Mouse (Mus musculus): Measurements from ENCODE around the gene Gm45062.
A peak's percentile ranks its signal among the peaks of the same experiment; 100 is the strongest.

Gene Gm45062

GRCm38 (mm10) chr6:8473498-8473897 is 214.2 kb downstream of the Gm45062 start:
- no peak for DNase-seq (ENCODE audit: low spot score in 2 of 2)

GRCm38 (mm10) chr6:8474316-8474715 is 215.1 kb downstream of the Gm45062 start:
- DNase-seq (ENCODE audit: low spot score in 2 of 2): no peak

- DNase-seq (ENCODE audit: low spot score in 2 of 2): no peak
Measured at GRCm38 (mm10) chr6:8474820-8475219, 215.6 kb downstream of the Gm45062 start.

- no peak for DNase-seq (ENCODE audit: low spot score in 2 of 2)
Measured at GRCm38 (mm10) chr6:8479176-8479575, 219.9 kb downstream of the Gm45062 start.

GRCm38 (mm10) chr6:8484437-8485275 is 225.4 kb downstream of the Gm45062 start:
- DNase-seq (ENCODE audit: low spot score in 2 of 2): no peak

- peak; percentile 25 to 32 for DNase-seq (ENCODE audit: low spot score in 2 of 2)
Measured at GRCm38 (mm10) chr6:8485414-8486175, 226.3 kb downstream of the Gm45062 start.

GRCm38 (mm10) chr6:8486391-8487043 is 227.3 kb downstream of the Gm45062 start:
- DNase-seq (ENCODE audit: low spot score in 2 of 2): no peak

- DNase-seq (ENCODE audit: low spot score in 2 of 2): no peak
Measured at GRCm38 (mm10) chr6:8487044-8487853, 228.0 kb downstream of the Gm45062 start.

GRCm38 (mm10) chr6:8488249-8488648 is 229.0 kb downstream of the Gm45062 start:
- DNase-seq (ENCODE audit: low spot score in 2 of 2): no peak

- DNase-seq (ENCODE audit: low spot score in 2 of 2): no peak
Measured at GRCm38 (mm10) chr6:8489266-8489665, 230.0 kb downstream of the Gm45062 start.

GRCm38 (mm10) chr6:8489938-8490585 is 230.8 kb downstream of the Gm45062 start:
- DNase-seq (ENCODE audit: low spot score in 2 of 2): no peak

GRCm38 (mm10) chr6:8492248-8492647 is 233.0 kb downstream of the Gm45062 start:
- DNase-seq (ENCODE audit: low spot score in 2 of 2): no peak

GRCm38 (mm10) chr6:8495109-8495826 is 236.0 kb downstream of the Gm45062 start:
- no peak for DNase-seq (ENCODE audit: low spot score in 2 of 2)

GRCm38 (mm10) chr6:8495827-8496222 is 236.6 kb downstream of the Gm45062 start:
- DNase-seq (ENCODE audit: low spot score in 2 of 2): no peak

GRCm38 (mm10) chr6:8497234-8497867 is 238.1 kb downstream of the Gm45062 start:
- no peak for DNase-seq (ENCODE audit: low spot score in 2 of 2)

- DNase-seq (ENCODE audit: low spot score in 2 of 2): no peak
Measured at GRCm38 (mm10) chr6:8497868-8498257, 238.6 kb downstream of the Gm45062 start.

GRCm38 (mm10) chr6:8498961-8499360 is 239.7 kb downstream of the Gm45062 start:
- DNase-seq (ENCODE audit: low spot score in 2 of 2): no peak

GRCm38 (mm10) chr6:8503953-8504352 is 244.7 kb downstream of the Gm45062 start:
- no peak for DNase-seq (ENCODE audit: low spot score in 2 of 2)

GRCm38 (mm10) chr6:8504521-8505228 is 245.4 kb downstream of the Gm45062 start:
- no peak for DNase-seq (ENCODE audit: low spot score in 2 of 2)
